Mouse (Mus musculus): ENCODE results near the gene Erg. TPM values are rescaled to one million over a fixed set of nuclear protein-coding genes. Genes with fewer than 3 reads are reported as not detected.

The Erg gene
- polyA plus RNA-seq, 1 experiment from 2014 or later: 9.1 TPM

- TF ChIP-seq CTCF (IDR thresholded peaks at IDR 0.05; ENCODE audit: low read depth): no peak
- no peaks in the 10 kb centered on the region for H3K27me3 ChIP-seq (ENCODE audit: insufficient read depth, low read length)
- H3K27ac ChIP-seq (ENCODE audit: low read depth): no peak overlapping the region
- DNase-seq (no peak), ATAC-seq (ENCODE audit: insufficient read depth) (no peak)
- no peak overlapping the region for H3K9ac ChIP-seq
- H3K9me3 ChIP-seq (ENCODE audit: low read depth, low read length): no peaks in the 10 kb centered on the region
- H3K4me1 ChIP-seq (ENCODE audit: insufficient read depth): no peaks in the 10 kb centered on the region
- H3K4me3 ChIP-seq (ENCODE audit: low read depth, low read length): no peak overlapping the region
- H3K4me2 ChIP-seq: no peak overlapping the region
- no peaks in the 10 kb centered on the region for H3K36me3 ChIP-seq (ENCODE audit: insufficient read depth)
- 78% methylated on average over 9 of the region's 9 CpGs for WGBS
Measured at GRCm38 (mm10) chr16:95401869-95402268, 184.5 kb downstream of the Erg start.

GRCm38 (mm10) chr16:95398761-95399343, 187.5 kb downstream of the Erg start:
- Histone ChIP-seq H3K4me3 (ENCODE audit: low read depth, low read length) (no peak overlapping the region), H3K4me1 (ENCODE audit: insufficient read depth) (no peaks in the 10 kb centered on the region), H3K4me2 (no peak overlapping the region), H3K9ac (no peak overlapping the region), H3K36me3 (ENCODE audit: insufficient read depth) (no peaks in the 10 kb centered on the region), H3K27me3 (ENCODE audit: insufficient read depth, low read length) (no peaks in the 10 kb centered on the region), H3K9me3 (ENCODE audit: low read depth, low read length) (no peaks in the 10 kb centered on the region), H3K27ac (ENCODE audit: low read depth) (no peak overlapping the region)
- DNase-seq (no peak), ATAC-seq (ENCODE audit: insufficient read depth) (no peak)
- TF ChIP-seq CTCF (IDR thresholded peaks at IDR 0.05; ENCODE audit: low read depth): no peak
- 87% methylated on average over 11 of the region's 11 CpGs for WGBS

- Histone ChIP-seq H3K4me2 (no peak overlapping the region), H3K27ac (ENCODE audit: low read depth) (no peak overlapping the region), H3K4me1 (ENCODE audit: insufficient read depth) (no peaks in the 10 kb centered on the region), H3K27me3 (ENCODE audit: insufficient read depth, low read length) (no peaks in the 10 kb centered on the region), H3K9ac (no peak overlapping the region), H3K36me3 (ENCODE audit: insufficient read depth) (no peaks in the 10 kb centered on the region), H3K9me3 (ENCODE audit: low read depth, low read length) (no peaks in the 10 kb centered on the region), H3K4me3 (ENCODE audit: low read depth, low read length) (no peak overlapping the region)
- ATAC-seq (ENCODE audit: insufficient read depth): no peak
- no peak for TF ChIP-seq CTCF (IDR thresholded peaks at IDR 0.05; ENCODE audit: low read depth)
- WGBS: 33% methylated on average over 1 of the region's 1 CpGs
- DNase-seq: no peak
Measured at GRCm38 (mm10) chr16:95390787-95391186, 195.6 kb downstream of the Erg start.

- Histone ChIP-seq H3K9ac (no peak overlapping the region), H3K27ac (ENCODE audit: low read depth) (no peak overlapping the region), H3K9me3 (ENCODE audit: low read depth, low read length) (no peaks in the 10 kb centered on the region), H3K4me2 (no peak overlapping the region), H3K36me3 (ENCODE audit: insufficient read depth) (no peaks in the 10 kb centered on the region), H3K4me3 (ENCODE audit: low read depth, low read length) (no peak overlapping the region), H3K27me3 (ENCODE audit: insufficient read depth, low read length) (no peaks in the 10 kb centered on the region), H3K4me1 (ENCODE audit: insufficient read depth) (no peaks in the 10 kb centered on the region)
- no peak for DNase-seq
- 62% methylated on average over 4 of the region's 4 CpGs for WGBS
- ATAC-seq (ENCODE audit: insufficient read depth): no peak
- no peak for TF ChIP-seq CTCF (IDR thresholded peaks at IDR 0.05; ENCODE audit: low read depth)
Measured at GRCm38 (mm10) chr16:95388811-95389529, 197.4 kb downstream of the Erg start.

- no peak for TF ChIP-seq CTCF (IDR thresholded peaks at IDR 0.05; ENCODE audit: low read depth)
- ATAC-seq (ENCODE audit: insufficient read depth): no peak
- no peaks in the 10 kb centered on the region for H3K4me1 ChIP-seq (ENCODE audit: insufficient read depth)
- H3K9me3 ChIP-seq (ENCODE audit: low read depth, low read length): no peaks in the 10 kb centered on the region
- no peak for DNase-seq
- no peaks in the 10 kb centered on the region for H3K27me3 ChIP-seq (ENCODE audit: insufficient read depth, low read length)
- WGBS: 86% methylated on average over 5 of the region's 5 CpGs
- no peak overlapping the region for H3K4me3 ChIP-seq (ENCODE audit: low read depth, low read length)
- H3K4me2 ChIP-seq: no peak overlapping the region
- no peak overlapping the region for H3K9ac ChIP-seq
- no peak overlapping the region for H3K27ac ChIP-seq (ENCODE audit: low read depth)
- no peaks in the 10 kb centered on the region for H3K36me3 ChIP-seq (ENCODE audit: insufficient read depth)
Measured at GRCm38 (mm10) chr16:95388292-95388691, 198.1 kb downstream of the Erg start.

- H3K9me3 ChIP-seq (ENCODE audit: low read depth, low read length): no peaks in the 10 kb centered on the region
- no peak overlapping the region for H3K4me3 ChIP-seq (ENCODE audit: low read depth, low read length)
- H3K36me3 ChIP-seq (ENCODE audit: insufficient read depth): no peaks in the 10 kb centered on the region
- H3K9ac ChIP-seq: no peak overlapping the region
- H3K27me3 ChIP-seq (ENCODE audit: insufficient read depth, low read length): no peaks in the 10 kb centered on the region
- H3K4me1 ChIP-seq (ENCODE audit: insufficient read depth): no peaks in the 10 kb centered on the region
- H3K4me2 ChIP-seq: no peak overlapping the region
- TF ChIP-seq CTCF (IDR thresholded peaks at IDR 0.05; ENCODE audit: low read depth): no peak
- H3K27ac ChIP-seq (ENCODE audit: low read depth): no peak overlapping the region
- ATAC-seq (ENCODE audit: insufficient read depth) (no peak), DNase-seq (no peak)
- 91% methylated on average over 2 of the region's 2 CpGs for WGBS
Measured at GRCm38 (mm10) chr16:95387008-95387407, 199.4 kb downstream of the Erg start.

GRCm38 (mm10) chr16:95385299-95385973, 201.0 kb downstream of the Erg start:
- DNase-seq (no peak), ATAC-seq (ENCODE audit: insufficient read depth) (no peak)
- Histone ChIP-seq H3K36me3 (ENCODE audit: insufficient read depth) (no peaks in the 10 kb centered on the region), H3K27me3 (ENCODE audit: insufficient read depth, low read length) (no peaks in the 10 kb centered on the region), H3K9me3 (ENCODE audit: low read depth, low read length) (no peaks in the 10 kb centered on the region), H3K4me3 (ENCODE audit: low read depth, low read length) (no peak overlapping the region), H3K4me2 (no peak overlapping the region), H3K9ac (no peak overlapping the region), H3K27ac (ENCODE audit: low read depth) (no peak overlapping the region), H3K4me1 (ENCODE audit: insufficient read depth) (no peaks in the 10 kb centered on the region)
- WGBS: 73% methylated on average over 7 of the region's 7 CpGs
- no peak for TF ChIP-seq CTCF (IDR thresholded peaks at IDR 0.05; ENCODE audit: low read depth)

Data from lung, embryonic 14.5 days (tissue).